Mouse (Mus musculus) heart, adult 2 months (tissue): ENCODE measurements around the gene Trp53i11. TPM values are rescaled to one million over a fixed set of nuclear protein-coding genes. Genes with fewer than 3 reads are reported as not detected.

ENCODE experiments used
- DNase-seq, 2 experiments: peaks; one replicate each; pipeline ENCODE4 v3.0.0; 2021
- H3K27ac ChIP-seq: fragments of 200-600 bp; 2 replicates; pipeline ENCODE4 v1.8.1; 2022
- H3K27me3 ChIP-seq: fragments of 200-500 bp; 2 replicates; pipeline ENCODE4 v1.6.1; 2012; ENCODE audit warnings: mild to moderate bottlenecking, low read length, inconsistent platforms, mixed read lengths; ENCODE audit not compliant: control insufficient read depth, insufficient read depth
- H3K36me3 ChIP-seq: fragments of 200-500 bp; 2 replicates; pipeline ENCODE4 v1.6.1; 2012; ENCODE audit warnings: low read length, inconsistent platforms; ENCODE audit not compliant: control insufficient read depth, insufficient read depth
- H3K4me1 ChIP-seq: fragments of 200-500 bp; 2 replicates; pipeline ENCODE4 v1.6.1; 2011; ENCODE audit warnings: low read length; ENCODE audit not compliant: control insufficient read depth, insufficient read depth
- H3K4me3 ChIP-seq: fragments of 200-600 bp; 2 replicates; pipeline ENCODE4 v1.8.1; 2022
- H3K79me2 ChIP-seq: fragments of 200-500 bp; replicated peaks from 2 replicates; pipeline ENCODE4 v1.6.1; 2012; ENCODE audit warnings: mild to moderate bottlenecking, inconsistent platforms, low read length, moderate library complexity, mixed read lengths; ENCODE audit not compliant: control insufficient read depth, insufficient read depth
- H3K9ac ChIP-seq: fragments of 200-500 bp; 2 replicates; pipeline ENCODE4 v1.6.1; 2012; ENCODE audit warnings: low read depth, mild to moderate bottlenecking, control low read depth, inconsistent platforms, low read length, mixed read lengths
- CTCF ChIP-seq: fragments of 200-600 bp; IDR thresholded peaks from 2 replicates; pipeline ENCODE4 v1.8.1; 2022; ENCODE audit warnings: antibody characterized with exemption, mild to moderate bottlenecking, moderate library complexity
- EP300 ChIP-seq: fragments of 200-500 bp; IDR thresholded peaks from 2 replicates; pipeline ENCODE4 v1.6.1; 2011; ENCODE audit warnings: low read depth, low read length, control low read depth; ENCODE audit not compliant: insufficient read depth
- POLR2A ChIP-seq: fragments of 200-500 bp; IDR thresholded peaks from 2 replicates; pipeline ENCODE4 v1.6.1; 2011; ENCODE audit warnings: mild to moderate bottlenecking, low read depth, low read length, control low read depth; ENCODE audit not compliant: insufficient read depth
- WGBS: fragments of 180-500 bp; shearing (Covaris S2); methylation state at CpG from one replicate; pipeline ENCODE4 v1.1.7; 2018; 5-methylcytosine and 5-hydroxymethylcytosine counted together
- intact Hi-C: fragments of 180-260 bp; cut with DNase I; formaldehyde crosslinking; loops from one replicate; pipeline ENCODE4 v1.15.1; 2025
- polyA plus RNA-seq: library from polyadenylated mRNA; depleted of rRNA; stranded (reverse); fragments of >200 nt; gene quantifications from 2 replicates; pipeline ENCODE4 v1.2.3, GENCODE M21; 2012; rRNA removed
- total RNA-seq, 2 experiments: library from RNA; stranded (reverse); gene quantifications; 2 replicates each; pipeline ENCODE4 v1.2.3; 2021

Trp53i11 gene
- total and polyA plus RNA-seq, 3 experiments, result 25.2 to 34.4 (median 33.2) TPM

DNA sequence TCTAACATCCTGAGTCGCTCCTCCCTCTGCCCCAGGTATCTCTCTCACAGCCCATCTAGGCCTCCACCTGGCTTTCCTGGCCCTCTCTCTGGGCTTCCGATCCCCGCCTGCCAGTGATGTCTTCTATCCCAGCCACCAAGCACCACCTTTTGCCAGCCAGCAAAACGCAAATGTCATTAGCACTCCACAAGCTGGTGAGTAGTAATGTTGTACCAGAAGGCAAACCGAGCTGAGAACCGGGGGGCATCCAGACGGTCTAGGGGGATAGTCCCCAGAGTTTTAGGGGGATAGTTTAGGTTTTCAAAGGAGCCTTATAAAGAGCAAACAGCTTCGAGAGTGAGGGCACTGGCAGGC, 56.7 kb downstream of the Trp53i11 start:
- Histone ChIP-seq H3K79me2 (no peaks in the 10 kb centered on the region), H3K9ac (no peak overlapping the region), H3K27ac (no peak overlapping the region), H3K4me1 (peaks cover 5% of the 10 kb centered on the region; the same call in 1 of the 2 replicates), H3K27me3 (no peaks in the 10 kb centered on the region), H3K36me3 (no peaks in the 10 kb centered on the region; the same call in 1 of the 2 replicates), H3K4me3 (no peak overlapping the region)
- 89% methylated on average over 8 of the region's 8 CpGs for WGBS
- no peak for DNase-seq
- intact Hi-C loops, result no loop called here
- no peak for TF ChIP-seq EP300
- TF ChIP-seq POLR2A, result no peak
- TF ChIP-seq CTCF, result no peak

- no peaks in the 10 kb centered on the region; the same call in 1 of the 2 replicates for H3K79me2 ChIP-seq
- DNase-seq, result no peak
- TF ChIP-seq CTCF, result no peak
- no peak for TF ChIP-seq POLR2A
- TF ChIP-seq EP300, result no peak
- no peaks in the 10 kb centered on the region; the same call in 1 of the 2 replicates for H3K4me1 ChIP-seq
- intact Hi-C loops, result no loop called here
- no peak overlapping the region for H3K27ac ChIP-seq
- 90% methylated on average over 6 of the region's 6 CpGs for whole genome bisulfite sequencing
- no peak overlapping the region for H3K4me3 ChIP-seq
- H3K36me3 ChIP-seq, result no peaks in the 10 kb centered on the region
- H3K9ac ChIP-seq, result no peak overlapping the region
- H3K27me3 ChIP-seq, result no peaks in the 10 kb centered on the region
These were observed 61.7 kb downstream of the Trp53i11 start for GRCm38 (mm10) chr2:93249058-93249457.

DNA sequence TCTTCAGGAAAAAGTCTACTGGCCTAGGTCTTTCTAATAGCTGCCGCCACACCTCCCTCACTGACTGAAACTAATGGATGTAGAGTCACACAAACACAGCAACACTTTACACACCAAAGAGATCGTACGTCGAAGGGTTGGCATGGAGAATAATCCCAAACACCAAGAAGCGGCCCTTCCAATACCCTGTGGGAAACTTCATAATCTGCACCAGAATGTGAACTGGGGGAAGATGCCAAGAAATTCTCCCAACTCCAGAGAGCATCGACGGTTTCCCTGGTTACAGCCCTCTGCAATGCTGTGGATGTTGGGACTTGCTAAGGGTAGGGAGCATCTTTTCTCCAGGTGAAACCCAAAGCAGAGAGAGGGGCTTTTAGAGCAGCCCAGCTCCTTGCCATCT, 63.3 kb downstream of the Trp53i11 start:
- WGBS, result 88% methylated on average over 7 of the region's 7 CpGs
- Histone ChIP-seq H3K27ac (no peak overlapping the region), H3K79me2 (no peaks in the 10 kb centered on the region; the same call in 1 of the 2 replicates), H3K4me1 (no peaks in the 10 kb centered on the region; the same call in 1 of the 2 replicates), H3K9ac (no peak overlapping the region), H3K4me3 (no peak overlapping the region), H3K36me3 (no peaks in the 10 kb centered on the region), H3K27me3 (no peaks in the 10 kb centered on the region)
- DNase-seq, result no peak
- TF ChIP-seq CTCF (no peak), POLR2A (no peak), EP300 (no peak)
- intact Hi-C loops, result no loop called here

Other genes with a start within 250 kb of the Trp53i11 start
- gene Prdm11, start 141.4 kb upstream of the Trp53i11 start, total RNA-seq, result 1 to 10 TPM; 7.9 to 9.5 TPM
- gene Prdm11, start 141.4 kb upstream of the Trp53i11 start, polyA plus RNA-seq, result 4.4 and 6.1 TPM in 2 replicates
- 10 to 100 TPM in 1 of 2 experiments, 1 to 10 TPM in 1; 9.4 to 16.0 TPM for gene Tspan18, start 147.0 kb downstream of the Trp53i11 start, total RNA-seq
- 21.3 and 23.8 TPM in 2 replicates for gene Tspan18, start 147.0 kb downstream of the Trp53i11 start, polyA plus RNA-seq